In genomic region chr8:94674384-94674783, GRCm38 (mm10) we compare ENCODE assay signal across 17 mouse cellular contexts. TPM values are rescaled to one million over a fixed set of nuclear protein-coding genes. Genes with fewer than 3 reads are reported as not detected.
A peak's percentile ranks its signal among the peaks of the same experiment; 100 is the strongest.
DNase-seq lines count a peak whose midpoint lies in the region; ATAC-seq and TF ChIP-seq lines count a peak whose summit lies in the region.
"Had no signal": no experiment of that assay in that cellular context is flagged by ENCODE, and none has a peak within 500 bp of the region (broad histone marks: within the 10 kb centered on the region; RNA-seq: fewer than 3 reads in every experiment).

No protein-coding gene starts in this region.

- peak; percentile 38 for DNase-seq in heart, adult 8-10 months (ENCODE audit: low spot score)
- DNase-seq in liver, postnatal 0 days = peak; percentile 11
- DNase-seq in liver = no peak
- peak; percentile 63 for DNase-seq in lung, postnatal 10 days
- DNase-seq in thymus, postnatal 10 days (ENCODE audit: low spot score in 2 of 2) = no peak
- DNase-seq: cerebellum, postnatal 14 days; heart, postnatal 14 days; kidney, adult 2 months; layer of hippocampus, adult 9-11 months; thymus, postnatal 36 days had no signal

- no peak overlapping the region for H3K9ac ChIP-seq in heart, embryonic 12.5 days
- no peak overlapping the region for H3K9ac ChIP-seq in liver, postnatal 0 days (replicated peaks)
- H3K9ac ChIP-seq: embryonic facial prominence, embryonic 13.5 days; limb, embryonic 15.5 days; neural tube, embryonic 13.5 days had no signal

- no peak overlapping the region for H3K27ac ChIP-seq in heart, embryonic 12.5 days (ENCODE audit: poor library complexity, severe bottlenecking)
- no peak overlapping the region for H3K27ac ChIP-seq in liver, postnatal 0 days (ENCODE audit: low read depth)
- H3K27ac ChIP-seq: embryonic facial prominence, embryonic 13.5 days; limb, embryonic 15.5 days; neural tube, embryonic 13.5 days had no signal

- no peak overlapping the region for H3K4me2 ChIP-seq in heart, embryonic 12.5 days
- H3K4me2 ChIP-seq in liver, postnatal 0 days (ENCODE audit: low read depth, low read length) = no peak overlapping the region
- H3K4me2 ChIP-seq: embryonic facial prominence, embryonic 13.5 days; limb, embryonic 15.5 days; neural tube, embryonic 13.5 days had no signal

- no peak for TF ChIP-seq EP300 in liver, postnatal 0 days (IDR thresholded peaks at IDR 0.05; ENCODE audit: low read depth)

- WGBS in heart, embryonic 12.5 days = 71% methylated on average over 5 of the region's 5 CpGs
- WGBS in liver, postnatal 0 days (ENCODE audit: insufficient replicate concordance) = 41% methylated on average over 5 of the region's 5 CpGs

- no peak for ATAC-seq in heart, embryonic 12.5 days (ENCODE audit: insufficient number of reproducible peaks, low FRiP score)
- no peak for ATAC-seq in liver, postnatal 0 days
- ATAC-seq in monocyte, adult 5-6 weeks (replicated peaks; ENCODE audit: insufficient number of reproducible peaks, low FRiP score, low TSS enrichment, poor library complexity, severe bottlenecking) = 0 out of 2 replicates have a peak, but pooled peaks have one; percentile 34
- ATAC-seq: hindbrain, embryonic 16.5 days had no signal

- H3K36me3 ChIP-seq in heart, embryonic 12.5 days = peaks cover 54% of the 10 kb centered on the region
- peaks cover 31% of the 10 kb centered on the region for H3K36me3 ChIP-seq in liver, postnatal 0 days (replicated peaks; ENCODE audit: insufficient read depth, low read length)

- H3K4me3 ChIP-seq in heart, embryonic 12.5 days = no peak overlapping the region
- H3K4me3 ChIP-seq in liver, postnatal 0 days (ENCODE audit: low read depth, low read length) = no peak overlapping the region
- H3K4me3 ChIP-seq: embryonic facial prominence, embryonic 13.5 days; limb, embryonic 15.5 days; neural tube, embryonic 13.5 days had no signal

- no peaks in the 10 kb centered on the region for H3K27me3 ChIP-seq in heart, embryonic 12.5 days (replicated peaks)
- H3K27me3 ChIP-seq in liver, postnatal 0 days (ENCODE audit: insufficient read depth, low read length) = no peaks in the 10 kb centered on the region
- H3K27me3 ChIP-seq: embryonic facial prominence, embryonic 13.5 days; limb, embryonic 15.5 days; neural tube, embryonic 13.5 days had no signal

- no peaks in the 10 kb centered on the region for H3K4me1 ChIP-seq in heart, embryonic 12.5 days (replicated peaks)
- H3K4me1 ChIP-seq in liver, postnatal 0 days (ENCODE audit: insufficient read depth) = no peaks in the 10 kb centered on the region
- H3K4me1 ChIP-seq: limb, embryonic 15.5 days had no signal

- TF ChIP-seq CTCF in liver, postnatal 0 days (IDR thresholded peaks at IDR 0.05; ENCODE audit: low read depth) = no peak

- no peaks in the 10 kb centered on the region for H3K9me3 ChIP-seq in heart, embryonic 12.5 days (replicated peaks)
- no peaks in the 10 kb centered on the region for H3K9me3 ChIP-seq in liver, postnatal 0 days (ENCODE audit: low read length)
- H3K9me3 ChIP-seq: embryonic facial prominence, embryonic 13.5 days; limb, embryonic 15.5 days; neural tube, embryonic 13.5 days had no signal

RNA-seq across cellular contexts. Expression of gene Arl2bp, which starts 8.0 kb away (rescaled TPM):
- total RNA-seq in heart, adult 8-10 months (2022) = 100 to 1,000 TPM in 2 of 4 experiments, 10 to 100 TPM in 2; 83.0 to 101 (median 92.4) TPM
- 129 and 142 TPM in 2 replicates for polyA plus RNA-seq in heart, embryonic 12.5 days (2016; fragmentation: Nextera tagmentation; extraction: Ambion mirVana)
- 20.8 and 21.3 TPM in 2 replicates for polyA plus RNA-seq in liver, postnatal 0 days (2015; fragmentation: Nextera tagmentation; extraction: Ambion mirVana)
- 40.4 to 122 TPM (median 48.4 TPM) in 3 replicates for total RNA-seq in monocyte, adult 5-6 weeks (2017)

RNA-seq across cellular contexts. Expression of gene Pllp, which starts 21.7 kb away (rescaled TPM):
- under 1 TPM in 2 of 4 experiments, not detected in 2; 0.63 to 0.69 TPM for total RNA-seq in heart, adult 8-10 months (2022)
- 0.13 TPM in 1 of 2 replicates, not detected in the other for polyA plus RNA-seq in heart, embryonic 12.5 days (2016; fragmentation: Nextera tagmentation; extraction: Ambion mirVana)
- polyA plus RNA-seq in liver, postnatal 0 days (2015; fragmentation: Nextera tagmentation; extraction: Ambion mirVana) = 2.5 and 3.1 TPM in 2 replicates
- not detected in 3 replicates for total RNA-seq in monocyte, adult 5-6 weeks (2017)
- total RNA-seq: megakaryocyte-erythroid progenitor cell, adult 5-6 weeks had no signal

Comparison
In these comparisons a context has a peak if more than half of its experiments do, and no peak if none do; other contexts are left out.
1. DNase-seq: peak in heart, adult 8-10 months (single experiment), liver, postnatal 0 days (single experiment) and lung, postnatal 10 days (single experiment); none in liver (single experiment) and thymus, postnatal 10 days (0 of 2).